Mouse (Mus musculus): ENCODE measurements around the gene Riok1.

- TF ChIP-seq POLR2A (IDR thresholded peaks at IDR 0.05; ENCODE audit: low read depth, low read length): no peak
- no peak for TF ChIP-seq CTCF (IDR thresholded peaks at IDR 0.05; ENCODE audit: borderline replicate concordance, insufficient read depth, low read length)
Observed at GRCm38 (mm10) chr13:38088008-38088407, 51.2 kb downstream of the Riok1 start.

All from embryonic fibroblast, embryonic 13.5 days (primary cell).